Mouse (Mus musculus) cerebellum, adult 9-10 months (tissue): Measurements from ENCODE around the gene Abca15.
A peak's percentile ranks its signal among the peaks of the same experiment; 100 is the strongest.
"Not testable (repeated sequence)": the region's sequence is repeated elsewhere in the genome, so short reads cannot be mapped to it uniquely, and the experiment has no call there.

Source experiments
- DNase-seq: peaks from one replicate; pipeline ENCODE4 v3.0.0; 2022

Abca15 gene

DNA sequence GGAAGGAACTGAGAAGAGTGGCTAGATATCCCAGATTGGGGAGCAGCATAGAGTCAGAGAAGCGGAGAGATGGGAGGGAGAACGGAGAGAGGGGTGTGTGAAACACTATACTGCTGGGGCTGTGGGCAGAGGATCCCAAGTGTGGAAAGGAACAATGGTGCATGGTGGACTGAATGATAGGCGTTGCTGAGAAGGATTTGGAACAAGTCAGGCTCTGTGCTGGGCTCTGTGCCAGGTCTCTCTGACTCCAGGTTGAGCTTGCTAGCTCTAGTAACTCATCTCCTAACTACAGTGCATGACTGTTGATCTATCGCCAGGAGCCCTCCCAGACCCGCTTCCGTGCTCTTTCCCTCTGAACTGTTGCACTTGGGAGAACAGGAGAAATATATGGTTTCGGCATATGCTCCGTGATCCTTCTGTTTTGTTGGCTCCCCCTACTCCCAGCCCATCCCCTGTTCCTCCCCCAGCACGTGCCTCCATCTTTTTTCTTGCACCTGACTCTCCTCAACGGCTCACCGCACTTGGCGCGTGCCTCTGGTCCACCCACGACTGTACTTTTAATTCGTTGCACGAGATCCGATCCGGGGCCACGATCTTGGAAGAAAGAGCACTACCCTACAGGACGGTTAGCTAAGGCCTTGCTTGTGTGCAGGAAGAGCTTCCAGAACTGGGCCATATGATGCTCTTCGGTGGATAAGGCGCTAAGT, at the start of gene Abca15:
Gene Abca15, plus strand, starts transcription at position 584 of the 707 bp plus-strand sequence.
- DNase-seq, result peak; percentile 11

DNA sequence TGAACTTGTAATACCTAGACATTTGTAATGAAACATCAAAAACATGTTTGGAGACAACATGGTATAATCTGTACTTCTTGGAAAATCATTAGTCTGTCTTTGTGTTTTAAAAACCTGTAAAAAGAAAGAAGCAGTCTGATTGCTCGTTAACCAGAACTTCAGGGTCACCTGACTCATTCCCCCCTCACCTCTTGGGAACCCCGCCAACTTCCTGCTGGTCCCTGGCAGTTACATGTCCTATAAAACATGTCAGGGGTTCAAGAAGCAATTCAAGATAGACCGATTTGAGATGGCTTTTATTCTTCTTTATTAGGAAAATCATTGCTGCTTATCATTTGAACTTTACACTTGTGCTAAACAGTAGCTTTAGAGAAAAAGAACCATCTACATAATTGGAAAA, 43.2 kb upstream of the Abca15 start:
- DNase-seq, result no peak

DNA sequence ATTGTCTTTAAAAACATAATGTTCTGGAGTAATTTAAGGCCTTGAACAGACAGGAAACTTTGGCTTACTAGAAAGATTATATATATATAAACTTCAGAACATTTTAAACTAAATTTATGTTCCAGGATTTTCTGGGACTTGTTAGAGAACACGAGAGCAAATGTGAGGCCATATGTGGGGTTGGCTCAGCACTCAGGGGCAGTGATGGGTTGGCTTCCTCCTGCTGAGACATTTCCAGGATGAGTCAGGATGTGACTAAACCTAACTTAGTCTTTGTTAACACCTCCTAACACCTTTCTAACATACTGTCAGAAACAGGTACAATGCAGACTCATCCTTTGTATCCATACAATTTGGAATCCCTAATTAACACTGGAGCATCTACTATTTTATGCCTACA, 12.4 kb upstream of the Abca15 start:
- peak; percentile 58 for DNase-seq

- no peak for DNase-seq
Observed at GRCm38 (mm10) chr7:120322963-120323362, 5.5 kb upstream of the Abca15 start.

GRCm38 (mm10) chr7:120325911-120326310, 2.6 kb upstream of the Abca15 start:
- DNase-seq, result not testable (repeated sequence)

DNA sequence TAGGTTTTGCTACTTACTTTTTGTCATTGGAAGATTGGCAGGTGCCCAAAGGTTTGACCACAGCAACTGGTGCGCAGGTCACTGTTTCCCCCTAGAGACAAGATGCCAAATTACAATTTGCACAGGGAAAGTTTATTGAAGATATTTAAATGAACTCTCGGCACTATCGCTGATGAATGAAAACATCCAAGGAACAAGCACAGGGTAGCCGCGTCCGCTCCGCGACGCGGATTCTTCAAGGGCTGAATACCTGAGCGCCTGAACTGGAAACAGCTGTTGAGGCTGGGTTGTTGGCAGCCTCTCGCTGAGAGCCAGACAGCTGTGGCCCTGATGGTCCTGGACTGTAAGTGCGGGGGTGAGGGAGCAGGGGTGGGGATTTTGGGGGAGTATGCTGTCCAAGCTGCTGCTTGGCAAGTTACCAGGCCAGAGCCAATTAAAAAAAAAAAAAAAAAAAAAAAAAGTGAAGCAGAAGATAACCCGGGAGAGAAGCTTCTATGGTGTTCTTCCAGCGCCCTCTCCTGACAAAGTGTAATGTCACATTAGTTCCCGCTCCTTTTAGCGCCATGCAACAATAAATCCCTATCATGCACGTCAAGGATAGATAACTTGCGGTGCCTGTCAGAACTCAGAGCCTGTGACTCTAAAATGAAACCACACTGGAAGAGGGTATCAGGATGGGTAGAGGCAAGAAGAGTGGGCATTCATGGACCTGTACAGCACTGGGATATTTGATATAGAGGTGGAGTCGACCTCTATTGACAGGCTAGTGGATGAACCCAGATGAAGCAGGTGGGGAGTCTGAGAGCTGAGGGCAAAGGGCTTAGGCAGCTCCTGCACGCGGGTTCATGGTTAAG, 1.0 kb upstream of the Abca15 start:
- peak; percentile 48 for DNase-seq

DNA sequence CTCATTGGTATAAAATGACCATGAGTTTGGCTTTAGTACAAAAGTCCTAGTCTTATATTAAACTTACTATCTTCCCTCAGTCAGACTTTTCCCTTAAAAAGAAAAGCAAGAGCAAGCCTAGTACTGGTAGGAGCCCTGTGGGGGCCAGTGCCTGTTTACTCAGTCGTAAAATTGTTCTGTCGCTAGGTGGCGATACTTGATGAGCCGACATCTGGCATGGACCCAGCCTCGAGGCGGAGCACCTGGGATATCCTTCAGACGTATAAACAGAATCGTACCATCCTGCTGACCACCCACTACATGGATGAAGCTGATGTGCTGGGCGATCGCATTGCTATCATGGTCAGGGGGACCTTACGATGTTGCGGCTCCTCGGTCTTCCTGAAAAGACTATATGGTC, 32.7 kb downstream of the Abca15 start:
- no peak for DNase-seq

DNA sequence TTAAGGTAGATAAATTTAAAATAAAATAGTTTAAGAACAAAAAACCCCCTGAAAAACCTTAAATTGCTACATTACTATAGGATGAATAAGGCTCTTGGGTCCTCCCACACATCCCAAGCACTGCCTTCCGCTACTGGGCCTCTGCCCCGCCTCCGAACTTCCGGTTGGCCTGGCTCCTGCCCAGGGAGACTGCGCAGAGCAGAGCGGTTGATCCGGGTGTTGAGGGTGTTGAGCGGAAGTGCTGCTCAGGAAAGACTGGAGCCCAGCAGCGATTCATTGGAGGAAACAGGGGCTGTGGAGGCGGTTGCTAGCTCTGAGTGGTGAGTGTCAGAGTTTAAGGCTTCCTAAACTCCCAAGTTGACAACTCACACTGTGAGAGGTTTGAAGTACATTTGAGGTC, 81.0 kb downstream of the Abca15 start, which contains the start of gene Abca16:
Gene Abca16, plus strand, starts transcription at position 201 of the 400 bp plus-strand sequence.
- no peak for DNase-seq

DNA sequence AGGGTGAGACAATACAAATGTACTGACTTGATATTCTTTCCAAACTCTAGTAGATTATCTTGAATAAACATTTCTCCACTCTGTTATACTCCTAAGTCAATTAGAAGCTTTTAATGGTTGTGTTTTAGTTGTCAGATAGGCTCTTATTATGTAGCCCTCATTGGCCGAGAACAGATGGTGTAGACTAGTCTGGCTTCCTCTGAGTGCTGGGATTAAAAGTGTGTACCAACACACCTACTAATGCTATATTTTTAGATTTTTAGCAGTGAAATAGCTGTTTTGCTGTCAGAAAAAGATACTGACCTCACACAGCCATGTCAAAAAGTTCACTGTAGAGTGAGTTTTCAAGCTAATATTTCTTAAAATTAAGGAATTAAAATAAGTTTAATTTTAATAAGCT, 83.9 kb downstream of the Abca15 start:
- peak; percentile 82 for DNase-seq

DNA sequence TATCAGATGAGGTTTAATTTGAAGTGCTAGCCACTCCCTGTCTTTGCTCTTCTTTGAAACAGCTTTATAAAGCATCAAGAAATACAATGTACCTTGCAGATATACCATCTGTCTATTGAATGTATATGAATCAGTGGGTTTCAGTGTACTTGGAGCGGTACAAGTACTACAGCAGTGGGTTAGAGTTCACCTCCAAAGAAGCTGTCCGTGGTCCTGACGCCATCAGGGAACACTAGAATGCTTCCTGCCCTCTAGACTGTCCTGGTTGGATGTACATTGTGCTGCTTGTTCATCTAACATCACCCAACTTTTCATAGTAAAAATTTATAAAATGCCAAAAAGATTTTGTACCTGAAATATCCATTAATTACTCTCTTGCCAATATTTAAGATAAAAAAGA, 98.2 kb downstream of the Abca15 start:
- no peak for DNase-seq

- DNase-seq, result no peak
Observed at GRCm38 (mm10) chr7:120431464-120431863, 103.0 kb downstream of the Abca15 start.
